Mouse (Mus musculus) kidney, adult 8-10 months (tissue): Measurements from ENCODE around the gene Ran.

Experiments used
- DNase-seq, 2 experiments: peaks; one replicate each; pipeline ENCODE4 v3.0.0; 2022

Gene Ran

DNA sequence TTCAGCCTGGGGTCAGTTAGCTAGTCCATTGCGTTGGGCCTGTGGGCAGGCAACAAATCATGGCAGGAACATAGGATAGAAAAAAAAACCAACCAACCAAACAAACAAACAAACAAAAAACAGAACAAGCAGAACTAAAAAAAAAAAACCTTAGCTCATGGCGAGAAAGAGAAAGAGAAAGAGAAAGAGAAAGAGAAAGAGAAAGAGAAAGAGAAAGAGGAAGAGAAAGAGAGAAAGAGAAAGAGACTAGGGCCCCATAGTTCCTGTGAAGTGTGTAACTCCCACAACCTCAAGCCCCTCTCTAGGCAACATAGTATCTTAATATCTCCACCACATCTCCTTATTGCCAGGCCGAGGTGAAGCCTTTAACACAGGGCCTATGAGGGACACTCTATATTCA, 3.5 kb upstream of the Ran start:
- no peak for DNase-seq

DNA sequence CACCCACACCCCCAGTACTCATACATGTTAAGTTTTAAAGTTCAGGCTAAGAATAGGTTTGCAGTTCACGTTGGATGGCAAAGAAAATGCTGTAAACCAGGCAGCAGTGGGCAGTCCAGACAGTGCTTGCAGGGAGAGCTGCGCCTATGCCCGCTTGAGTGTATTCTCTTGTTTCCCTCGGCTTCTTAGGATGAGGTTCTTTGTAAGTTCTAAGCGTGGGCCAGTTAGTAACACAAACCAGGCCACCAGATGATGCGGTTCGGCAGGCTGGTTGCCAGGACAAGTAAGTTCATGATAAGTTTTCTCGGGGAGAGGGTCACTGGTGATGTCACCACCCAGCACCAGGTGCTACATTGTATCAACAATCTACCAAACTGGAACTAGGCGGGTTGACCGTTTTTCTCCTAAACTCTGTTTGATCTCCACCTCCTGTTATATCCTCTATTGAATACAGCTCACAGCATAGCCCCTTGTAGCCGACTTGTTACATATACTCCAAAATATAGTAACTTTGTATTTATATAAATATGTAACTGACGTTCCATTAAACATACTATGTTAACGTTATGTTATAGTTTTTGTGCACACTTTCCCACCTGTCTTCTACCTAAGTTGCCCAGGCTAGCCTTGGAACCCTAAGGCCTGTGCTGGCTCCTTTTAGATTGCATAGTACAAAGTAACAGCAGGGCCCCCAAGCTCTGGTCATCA, 933 bp upstream of the Ran start:
- DNase-seq, result peak in 1 of 2 experiments; percentile 9

DNA sequence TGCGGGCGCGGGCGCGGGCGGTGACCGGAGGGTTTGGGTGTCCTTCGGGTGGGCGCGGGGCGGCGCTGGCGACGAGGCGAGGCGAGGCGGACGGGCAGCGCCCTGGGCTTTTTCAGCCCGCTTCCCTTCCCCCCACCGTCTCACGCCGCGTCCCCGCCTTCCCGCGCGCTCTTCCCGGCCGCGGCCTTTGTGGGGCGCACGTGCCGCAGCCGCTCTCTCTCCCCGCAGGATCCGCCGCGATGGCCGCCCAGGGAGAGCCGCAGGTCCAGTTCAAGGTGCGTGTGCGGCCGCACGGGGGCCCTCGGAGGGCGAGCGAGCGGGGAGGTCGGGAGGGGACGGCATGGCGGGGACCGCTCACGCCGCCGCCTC, 415 bp downstream of the Ran start:
- DNase-seq, result no peak

DNA sequence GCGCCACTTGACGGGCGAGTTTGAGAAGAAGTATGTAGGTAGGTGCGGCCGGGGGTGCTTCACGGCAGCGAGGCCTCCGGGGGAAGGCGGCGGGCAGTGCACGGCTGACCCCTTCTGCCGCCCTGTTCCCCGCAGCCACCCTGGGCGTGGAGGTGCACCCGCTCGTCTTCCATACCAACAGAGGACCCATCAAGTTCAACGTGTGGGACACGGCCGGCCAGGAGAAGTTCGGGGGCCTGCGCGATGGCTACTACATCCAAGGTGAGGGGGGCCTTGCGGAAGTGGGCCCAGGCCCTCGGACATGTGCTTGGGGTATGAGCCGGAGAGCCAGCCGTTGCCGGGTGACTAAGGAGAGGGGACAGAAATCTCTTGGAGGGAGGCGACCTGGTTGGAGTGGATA, 862 bp downstream of the Ran start:
- peak in 1 of 2 experiments; percentile 29 for DNase-seq

DNA sequence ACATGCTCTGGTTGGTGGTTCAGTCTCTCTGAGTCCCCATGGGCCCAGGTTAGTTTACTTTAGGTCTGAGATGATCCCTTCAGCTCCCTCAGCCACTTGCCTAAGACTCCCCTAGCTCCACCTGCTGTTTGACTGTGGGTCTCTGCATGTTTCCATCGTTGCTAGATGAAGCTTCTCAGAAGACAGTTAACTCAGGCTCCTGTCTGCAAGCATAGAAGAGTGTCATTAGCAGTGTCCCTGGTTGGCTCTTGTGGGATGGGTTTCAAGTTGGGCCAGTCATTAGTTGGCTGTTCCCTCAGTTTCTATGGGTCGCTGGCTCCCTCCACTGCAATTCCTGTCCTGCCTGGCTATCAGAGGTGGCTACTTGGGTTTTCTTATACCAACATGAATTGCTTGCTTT, 5.2 kb downstream of the Ran start:
- no peak for DNase-seq

DNA sequence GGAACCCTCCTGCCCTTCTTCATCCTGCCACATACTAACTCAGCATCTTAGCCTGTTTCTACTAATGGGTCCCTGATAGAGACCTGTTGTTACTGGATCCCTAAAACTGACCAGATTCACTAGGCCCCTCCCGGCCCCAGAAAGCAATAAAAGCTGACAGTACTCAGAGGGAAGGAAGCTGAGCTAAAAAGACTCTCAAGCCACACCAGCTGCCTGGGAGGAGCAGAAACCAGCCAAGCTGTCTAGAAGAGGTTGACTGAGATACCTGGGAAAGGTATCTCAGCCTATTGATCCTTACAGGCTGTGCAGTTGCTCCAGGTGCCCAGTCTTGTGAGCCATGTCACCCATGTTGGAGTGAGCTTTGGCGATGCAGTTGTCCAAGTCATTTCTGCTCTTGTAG, 5.9 kb downstream of the Ran start:
- DNase-seq, result no peak

DNA sequence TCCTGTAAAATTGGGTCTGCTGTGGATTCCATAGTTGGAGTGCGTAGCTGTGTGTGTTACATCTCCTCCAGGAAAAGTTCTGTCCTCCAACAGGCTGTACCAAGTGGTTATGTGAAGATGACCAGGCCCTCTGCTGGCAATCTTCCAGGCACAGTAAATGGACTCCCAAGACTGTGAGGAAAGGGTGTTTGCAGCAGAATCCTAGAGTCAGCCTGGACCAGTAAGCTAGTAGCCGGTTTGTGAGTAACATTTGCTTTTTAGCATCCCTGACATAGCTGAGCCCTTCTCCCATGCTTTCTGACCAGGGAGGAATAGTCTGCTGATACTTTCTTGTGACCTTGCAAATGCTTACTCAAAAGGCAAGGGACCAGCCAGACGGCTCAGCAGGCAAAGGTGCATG, 6.3 kb downstream of the Ran start:
- no peak for DNase-seq

DNA sequence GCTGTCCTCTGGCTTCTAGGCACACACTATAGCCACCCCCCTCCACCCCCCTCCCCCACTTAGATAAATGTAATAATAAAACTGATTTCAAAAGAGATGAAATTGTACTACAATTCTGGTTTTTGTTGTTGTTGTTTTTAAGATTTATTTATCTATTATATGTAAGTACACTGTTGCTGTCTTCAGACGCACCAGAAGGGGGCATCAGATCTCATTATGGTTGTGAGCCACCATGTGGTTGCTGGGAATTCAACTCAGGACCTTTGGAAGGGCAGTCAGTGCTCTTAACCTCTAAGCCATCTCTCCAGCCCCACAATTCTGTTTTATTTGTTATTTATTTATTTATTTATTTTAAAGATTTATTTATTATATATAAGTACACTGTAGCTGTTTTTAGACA, 6.8 kb downstream of the Ran start:
- no peak for DNase-seq

DNA sequence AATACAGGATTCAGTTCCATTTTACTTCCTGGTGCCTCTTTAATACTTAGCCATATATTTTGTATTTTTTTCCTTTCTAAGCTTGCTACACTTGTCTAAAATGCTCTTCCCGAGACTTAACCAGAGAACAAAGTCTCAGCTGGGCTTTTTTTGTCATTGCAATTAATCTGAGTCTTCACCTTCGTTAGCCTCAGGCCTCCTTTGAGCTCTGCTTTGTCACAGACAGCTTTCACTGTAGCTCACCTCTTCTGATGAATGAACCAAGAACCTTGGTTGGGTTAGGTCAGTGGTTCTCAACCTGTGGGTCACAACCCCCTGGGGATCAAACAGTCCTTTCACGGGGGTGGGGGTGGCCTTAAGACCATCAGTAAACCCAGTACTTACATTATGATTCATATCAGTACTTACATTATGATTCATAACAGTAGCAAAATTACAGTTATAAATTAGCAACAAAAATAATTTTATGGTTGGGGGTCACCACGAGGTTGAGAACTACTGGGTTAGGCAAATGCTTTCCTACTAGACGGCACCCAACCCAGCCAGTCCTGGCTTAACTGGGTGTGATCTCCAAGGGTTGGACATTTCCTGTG, 9.4 kb downstream of the Ran start:
- DNase-seq, result no peak

DNA sequence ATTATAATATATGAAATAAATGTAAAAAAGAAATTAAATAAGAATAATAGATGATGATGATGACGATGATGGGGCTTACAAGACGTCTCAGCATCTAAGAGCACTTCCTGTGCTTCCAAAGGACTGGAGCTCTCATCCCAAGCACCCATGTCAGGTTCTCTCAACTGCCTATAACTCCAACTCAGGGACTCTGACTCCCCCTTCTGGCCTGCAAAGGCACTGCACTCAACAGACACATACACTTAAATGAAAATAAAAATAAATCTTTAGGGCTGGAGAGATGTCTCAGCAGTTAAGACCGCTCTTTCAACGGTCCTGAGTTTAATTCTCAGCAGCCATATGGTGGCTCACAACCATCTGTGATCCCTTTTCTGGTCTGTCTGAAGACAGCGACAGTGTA, 16.8 kb downstream of the Ran start:
- DNase-seq, result no peak

DNA sequence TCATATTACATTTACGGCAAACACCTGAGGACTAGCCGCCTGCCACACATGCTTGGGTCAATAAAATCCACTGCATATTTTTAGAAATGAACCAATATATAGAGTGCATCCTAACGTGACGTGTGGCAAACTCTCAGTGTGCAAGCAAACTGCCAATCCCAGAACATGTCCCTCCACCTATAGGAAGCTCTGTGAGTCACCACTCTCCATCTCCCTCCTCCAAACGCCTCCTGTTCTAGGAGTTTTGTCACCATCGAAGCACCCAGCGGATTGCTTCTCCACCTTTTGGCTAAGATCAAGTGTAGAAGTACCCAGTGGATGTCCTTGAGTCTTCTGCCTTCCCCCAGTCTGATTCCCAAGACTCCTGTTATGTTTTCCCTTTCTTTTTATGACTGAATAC, 17.9 kb downstream of the Ran start:
- DNase-seq, result no peak

DNA sequence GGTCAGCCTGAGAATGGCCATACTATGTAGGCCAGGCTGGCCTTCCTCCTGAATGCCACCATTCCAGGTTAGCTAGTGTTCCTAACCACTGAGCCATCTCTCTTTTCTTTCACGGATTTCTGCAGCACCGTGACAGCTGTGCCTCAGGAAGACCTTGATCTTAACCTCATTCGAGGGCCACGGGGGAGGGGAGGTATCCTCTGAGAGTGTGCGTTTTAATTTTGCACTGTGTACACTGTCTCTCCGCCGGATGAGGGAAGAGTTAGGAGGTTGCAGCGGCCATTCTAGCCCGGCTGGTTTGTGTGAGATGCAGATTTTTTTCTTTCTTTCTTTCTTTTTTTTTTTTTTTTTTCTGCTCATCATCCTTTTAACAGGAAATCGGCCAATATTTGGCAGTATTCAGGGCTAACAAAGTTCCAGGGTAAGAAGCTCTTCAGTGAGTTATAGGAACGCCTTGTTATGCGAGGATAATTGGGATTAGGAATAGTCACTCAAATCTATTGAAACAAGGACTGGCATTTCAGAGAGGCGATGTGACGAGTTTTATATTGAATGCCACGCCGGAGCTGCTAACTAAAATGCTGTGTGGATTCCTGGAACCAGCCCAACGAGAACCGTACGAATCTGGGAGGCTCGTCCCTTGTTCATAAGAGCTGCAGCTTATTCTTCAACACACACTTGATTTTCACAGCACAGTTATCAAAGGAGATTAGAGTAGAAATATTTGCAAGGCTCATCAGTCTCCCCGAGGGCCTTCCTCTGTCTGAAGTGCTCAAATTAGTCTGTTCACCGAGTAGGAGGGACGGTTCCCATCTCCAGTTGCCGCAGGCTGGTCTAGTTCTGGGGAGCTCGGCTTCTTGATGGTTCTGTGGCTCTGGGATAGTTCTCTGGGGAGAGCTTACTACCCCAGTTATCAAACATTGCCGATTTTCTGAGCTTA, 26.0 kb downstream of the Ran start:
- DNase-seq, result no peak

DNA sequence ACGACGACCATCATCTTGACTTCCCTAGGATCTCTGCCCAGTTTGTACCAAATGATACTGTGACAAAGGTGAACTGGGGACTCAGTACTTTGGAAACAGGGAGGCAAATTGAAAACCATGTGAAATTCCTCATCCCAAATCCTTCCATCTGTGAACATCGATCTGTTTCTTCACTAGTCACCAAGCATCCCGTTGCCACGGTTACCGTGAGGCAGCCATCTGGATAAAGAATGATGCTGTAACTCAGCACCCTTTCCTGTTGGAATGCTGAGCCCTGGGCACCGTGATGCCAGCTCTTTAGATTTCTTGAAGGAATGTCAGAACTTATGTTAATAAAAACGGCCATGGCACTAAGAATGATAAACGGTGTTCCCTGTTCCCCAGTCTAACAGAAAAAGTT, 29.5 kb downstream of the Ran start:
- DNase-seq, result no peak

DNA sequence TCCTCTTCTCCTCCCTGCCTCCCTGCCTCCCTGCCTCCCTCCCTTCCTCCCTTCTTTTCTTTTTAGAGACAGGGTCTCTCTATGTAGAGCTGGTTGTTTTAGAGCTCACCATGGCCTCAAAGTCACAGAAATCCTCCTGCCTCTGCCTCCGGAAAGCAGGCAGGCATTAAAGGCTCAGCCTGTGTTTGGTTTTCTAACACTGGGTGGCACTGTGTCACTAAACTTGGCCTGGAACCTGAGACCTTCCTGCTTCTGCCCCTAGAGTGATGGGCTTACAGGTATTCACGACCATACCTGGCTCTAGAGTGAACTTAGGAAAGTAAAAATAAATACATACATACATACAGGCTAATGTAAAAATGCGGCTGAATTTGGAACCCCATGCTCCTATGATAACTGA, 32.0 kb downstream of the Ran start:
- DNase-seq, result no peak

DNA sequence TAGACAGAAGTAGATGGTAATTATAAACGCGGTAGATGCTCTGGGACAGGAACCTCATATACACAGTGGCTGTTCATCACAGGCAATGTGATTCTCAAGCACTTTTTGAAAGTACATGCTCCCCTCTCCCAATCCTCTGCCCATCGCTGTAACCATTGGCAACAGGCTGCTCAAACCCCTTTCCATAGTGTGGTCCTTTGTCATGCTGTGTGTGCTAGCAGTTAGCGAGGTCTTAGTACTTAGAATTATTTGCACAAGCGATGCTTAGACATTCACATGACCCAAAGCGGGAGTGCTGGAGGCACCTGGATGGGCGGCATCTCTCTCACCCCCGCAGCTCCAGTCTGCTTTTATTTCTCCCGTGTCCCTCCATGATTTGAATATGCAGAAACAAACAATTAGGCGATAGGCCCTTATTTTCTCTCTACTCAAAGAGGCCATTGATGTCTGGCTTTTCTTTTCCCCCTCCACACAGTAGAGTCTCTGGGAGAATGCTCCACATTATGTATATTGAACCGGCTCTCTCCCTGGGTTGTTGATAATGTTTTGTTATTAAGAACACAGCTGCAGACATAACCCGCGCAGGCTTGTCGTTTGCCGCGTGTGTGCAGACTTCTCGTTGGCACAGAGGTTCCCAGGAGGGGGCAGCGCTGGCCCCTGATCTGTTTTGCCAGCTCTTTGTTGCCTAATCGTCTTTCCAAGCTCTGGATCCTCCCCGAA, 32.9 kb downstream of the Ran start:
- no peak for DNase-seq

DNA sequence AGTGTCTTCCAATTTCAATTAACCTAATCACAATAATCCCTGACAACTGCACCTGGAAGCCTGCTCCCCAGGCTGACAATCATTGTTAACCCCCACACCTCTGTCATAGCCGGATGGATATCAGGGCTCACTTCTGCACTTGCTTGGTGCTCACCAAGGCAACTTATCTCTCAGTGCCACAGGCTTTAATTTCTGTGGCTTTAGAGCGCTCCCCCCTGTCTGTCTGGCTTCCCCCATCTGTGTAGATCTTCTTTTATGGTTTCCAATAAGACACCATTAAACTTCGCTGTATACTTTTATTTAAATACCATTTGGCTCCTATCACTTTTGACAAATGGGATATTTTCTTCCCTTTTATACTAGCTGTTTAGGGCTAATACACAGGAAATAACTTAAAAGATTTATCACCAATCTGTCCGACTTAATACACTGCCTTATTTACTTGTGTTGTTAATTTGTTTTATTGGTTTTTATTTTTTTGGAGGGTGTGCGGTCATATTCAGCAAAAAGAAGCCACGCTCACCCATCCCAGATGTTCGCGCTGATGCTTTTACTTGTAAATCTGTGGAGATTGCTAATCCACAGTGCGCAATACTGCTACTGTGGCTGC, 34.9 kb downstream of the Ran start:
- DNase-seq, result no peak

DNA sequence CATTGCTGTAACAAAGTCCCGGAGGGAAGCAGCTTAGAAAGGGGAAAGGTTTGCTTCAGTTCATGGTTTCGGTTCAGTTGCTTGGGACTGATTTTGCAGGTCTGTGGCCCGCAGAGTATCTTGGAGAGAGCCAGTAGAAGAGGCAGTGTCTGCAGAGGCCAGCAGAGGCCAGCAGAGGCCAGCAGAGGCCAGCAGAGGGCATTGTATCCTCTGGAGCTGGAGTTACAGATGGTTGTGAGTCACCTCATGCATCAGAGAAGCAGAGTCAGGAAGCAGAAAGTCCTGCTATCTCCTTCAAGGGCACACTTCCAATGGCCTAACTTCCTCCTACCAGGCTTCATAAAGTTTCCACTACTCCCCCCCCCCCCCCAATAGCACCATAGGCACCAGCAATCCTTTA, 39.2 kb downstream of the Ran start:
- DNase-seq, result no peak

DNA sequence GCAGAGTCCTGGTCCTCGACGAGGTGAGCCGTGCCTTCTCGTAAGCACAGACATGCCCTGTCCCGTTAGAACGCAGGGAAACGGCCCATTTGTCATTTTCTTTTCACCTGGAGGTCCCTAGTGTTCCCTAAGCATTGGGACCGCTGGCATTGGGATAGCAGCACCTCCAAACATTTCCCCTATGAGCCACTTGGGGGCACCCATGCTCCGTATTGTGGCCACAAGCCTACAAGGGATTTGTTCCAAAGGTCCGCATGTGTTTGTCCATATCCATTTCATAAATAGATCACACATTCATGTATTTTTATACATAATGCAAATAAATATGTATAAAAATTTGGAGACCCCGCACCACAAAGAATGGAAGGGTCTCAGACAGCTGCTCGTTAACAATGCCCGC, 41.7 kb downstream of the Ran start:
- peak; percentile 16 to 63 for DNase-seq

DNA sequence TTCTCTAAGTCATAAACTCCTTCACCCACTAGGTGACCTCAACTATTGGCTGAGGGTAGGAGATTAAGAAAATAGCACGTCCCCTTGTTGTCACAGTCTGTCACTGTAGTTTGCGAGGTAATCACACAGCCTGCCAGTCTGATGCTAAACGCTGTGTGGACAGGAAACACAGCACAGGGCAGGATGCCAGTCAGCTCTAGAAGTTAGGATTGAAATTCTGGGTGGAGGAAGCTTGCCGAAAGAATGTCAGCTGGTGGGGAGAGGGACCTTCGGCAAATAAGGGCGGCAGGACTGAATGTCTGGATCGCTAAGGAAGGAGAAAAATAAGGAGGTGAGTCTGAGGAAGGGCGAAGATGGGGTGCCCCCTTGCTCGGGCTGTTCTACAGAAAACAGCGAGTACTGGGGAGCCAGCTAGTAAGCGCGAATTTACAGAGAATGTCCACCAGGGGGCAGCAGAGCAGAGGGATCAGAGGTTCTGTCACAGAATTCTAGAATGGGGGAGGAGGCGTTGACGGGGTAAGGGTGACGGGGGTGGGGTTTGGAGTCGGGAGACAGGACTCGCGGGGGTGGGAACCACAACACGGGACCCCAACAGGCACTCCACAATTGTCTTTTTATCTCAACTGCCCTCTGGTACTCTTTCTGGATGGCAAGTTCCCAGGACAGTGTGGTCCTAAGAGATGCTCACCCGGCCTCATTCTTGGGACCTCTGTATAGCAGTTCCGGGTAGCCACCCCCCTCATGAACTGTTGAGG, 43.3 kb downstream of the Ran start:
- peak; percentile 36 to 63 for DNase-seq

DNA sequence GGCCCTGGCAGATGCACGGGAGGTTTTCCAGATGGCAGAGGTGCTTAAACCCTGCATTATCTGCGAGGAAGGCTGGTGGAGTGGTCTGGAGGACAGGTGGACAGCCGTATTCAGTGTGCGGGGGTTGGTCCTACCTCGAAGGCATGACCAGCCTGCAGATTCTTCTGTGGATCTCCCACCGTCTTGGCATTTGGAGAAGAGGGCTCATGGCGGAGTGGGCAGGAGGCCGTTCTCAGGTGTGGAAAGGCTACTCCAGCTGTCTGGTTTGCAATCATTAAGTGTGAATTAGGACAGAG, 43.9 kb downstream of the Ran start:
- no peak for DNase-seq

DNA sequence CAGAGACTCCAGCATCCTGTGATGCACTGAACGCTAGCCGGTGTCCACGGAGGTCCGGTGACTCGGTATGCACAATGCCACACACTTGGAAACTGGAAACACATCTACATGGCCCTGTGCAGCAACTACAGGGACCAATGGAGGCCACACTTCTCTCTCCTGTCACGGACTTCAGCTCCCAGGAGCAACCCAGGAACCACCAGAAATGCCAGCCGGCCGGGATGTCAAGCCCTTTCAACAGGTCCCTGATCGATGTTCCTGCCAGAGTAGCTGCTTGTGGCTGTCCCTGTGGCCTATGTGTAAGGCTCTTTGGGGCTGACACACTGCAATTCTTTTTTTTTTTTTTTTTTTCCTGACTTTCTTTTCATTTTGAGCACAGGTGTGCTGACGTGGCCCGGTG, 44.3 kb downstream of the Ran start:
- DNase-seq, result no peak

DNA sequence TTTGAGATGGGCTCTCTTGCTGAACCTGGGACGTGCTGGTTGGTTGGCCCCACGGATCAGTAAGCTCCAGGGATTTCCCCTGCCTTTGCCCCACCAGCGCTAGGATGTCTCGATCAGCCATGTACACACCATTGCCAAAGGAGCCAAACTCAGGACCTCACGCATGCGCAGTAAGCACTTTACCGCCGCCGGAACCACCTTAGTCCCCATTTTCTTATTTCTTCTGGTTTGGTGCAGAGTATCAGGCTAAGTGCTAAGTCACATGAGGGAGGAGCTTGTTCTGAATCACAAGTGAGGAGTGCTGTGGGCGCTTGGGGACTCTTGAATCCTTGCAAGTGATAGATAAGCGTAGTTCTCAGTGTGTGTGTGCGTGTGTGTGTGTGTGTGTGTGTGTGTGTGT, 45.4 kb downstream of the Ran start:
- DNase-seq, result no peak
